Mouse (Mus musculus): ENCODE results near the gene Tnnt3. TPM values are rescaled to one million over a fixed set of nuclear protein-coding genes. Genes with fewer than 3 reads are reported as not detected.

The Tnnt3 gene
- polyA plus RNA-seq, 1 experiment from 2014 or later: 5.8 TPM

DNA sequence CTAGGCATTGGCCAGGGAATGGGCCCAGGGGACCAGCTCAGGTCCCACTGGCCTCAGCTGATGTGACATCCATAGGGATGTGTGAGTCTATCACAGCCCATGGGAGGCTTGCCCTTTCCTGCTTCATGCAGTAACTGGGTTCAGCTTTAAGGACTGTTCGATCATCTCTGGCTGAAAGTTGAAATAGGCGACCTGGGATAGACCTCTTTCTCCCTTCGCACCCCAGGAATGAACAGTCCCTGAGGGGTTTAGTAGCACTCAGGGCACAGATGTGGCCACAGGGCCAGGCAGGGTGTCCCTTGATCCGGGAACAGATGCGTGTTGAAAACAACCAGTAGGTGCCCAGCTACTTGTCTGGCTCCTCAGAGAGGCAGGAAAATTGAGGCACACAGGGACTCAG lies 22.4 kb upstream of the Tnnt3 start:
- Histone ChIP-seq H3K9me3 (ENCODE audit: control insufficient read depth, low read length) (no peaks in the 10 kb centered on the region), H3K9ac (ENCODE audit: low read length) (peak overlapping the region; percentile 61), H3K36me3 (ENCODE audit: control insufficient read depth, insufficient read depth, low read length) (no peaks in the 10 kb centered on the region), H3K27me3 (ENCODE audit: control insufficient read depth, insufficient read depth, low read length) (no peaks in the 10 kb centered on the region), H3K4me3 (ENCODE audit: control insufficient read depth in 1 of 2, insufficient read depth in 1 of 2, low read depth in 1 of 2, low read length in 2 of 2) (no peak overlapping the region), H3K4me2 (ENCODE audit: low read length) (peak overlapping the region; percentile 26), H3K4me1 (ENCODE audit: control insufficient read depth in 2 of 2, insufficient read depth in 2 of 2, low read length in 2 of 2) (peaks cover 57 to 65% of the 10 kb centered on the region in 2 experiments), H3K27ac (replicated peaks in 1 of 2; ENCODE audit: control insufficient read depth in 1 of 2, insufficient read depth in 1 of 2, low read depth in 2 of 2, low read length in 2 of 2) (peak overlapping the region; percentile 46 to 64)
- ATAC-seq (ENCODE audit: insufficient number of reproducible peaks, insufficient read depth, low FRiP score, low read depth): no peak
- 88% methylated on average over 5 of the region's 5 CpGs for WGBS

DNA sequence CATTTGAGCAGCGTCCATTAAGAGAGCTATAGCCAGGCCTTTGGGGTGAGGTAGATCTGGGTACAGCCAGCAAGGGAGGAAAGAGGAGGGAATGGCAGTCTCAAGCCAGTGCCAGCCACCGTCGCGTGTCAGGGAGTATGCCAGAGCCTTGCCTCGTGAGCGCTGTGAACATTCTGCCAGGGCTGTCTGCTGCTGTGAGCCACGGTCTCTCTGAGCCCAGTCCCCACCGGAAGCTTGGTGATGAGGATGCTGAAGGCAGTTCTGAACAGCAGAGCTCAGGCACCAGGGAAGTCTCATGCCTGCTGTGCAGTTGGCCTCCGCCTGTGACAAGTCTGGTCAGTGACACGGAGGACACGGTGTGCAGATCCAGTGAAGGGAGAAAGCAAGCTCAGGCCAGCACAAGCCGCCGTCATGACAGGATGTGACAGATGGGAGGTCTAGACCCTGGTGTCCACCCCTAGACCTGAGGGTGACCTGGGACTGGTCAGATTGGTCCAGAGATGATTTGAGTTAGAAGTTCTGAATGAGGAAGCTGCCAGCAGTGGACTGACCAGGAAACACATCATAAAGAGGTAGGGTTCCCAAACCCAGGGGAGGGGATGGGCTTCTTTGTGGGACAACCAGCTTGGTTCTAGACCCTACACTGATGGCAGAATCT lies 21.7 kb upstream of the Tnnt3 start:
- ATAC-seq (ENCODE audit: insufficient number of reproducible peaks, insufficient read depth, low FRiP score, low read depth): no peak
- 86% methylated on average over 13 of the region's 13 CpGs for WGBS
- H3K27ac ChIP-seq (replicated peaks in 1 of 2; ENCODE audit: control insufficient read depth in 1 of 2, insufficient read depth in 1 of 2, low read depth in 2 of 2, low read length in 2 of 2): peak overlapping the region; percentile 29 to 62; a peak in 3 of 4 replicates
- H3K4me1 ChIP-seq (ENCODE audit: control insufficient read depth in 2 of 2, insufficient read depth in 2 of 2, low read length in 2 of 2): peaks cover 56 to 65% of the 10 kb centered on the region in 2 experiments
- H3K9ac ChIP-seq (ENCODE audit: low read length): peak overlapping the region; percentile 61; the same call in 1 of the 2 replicates
- H3K4me2 ChIP-seq (ENCODE audit: low read length): 0 out of 2 replicates have a peak overlapping the region, but pooled peaks have one; percentile 26
- H3K36me3 ChIP-seq (ENCODE audit: control insufficient read depth, insufficient read depth, low read length): no peaks in the 10 kb centered on the region
- H3K27me3 ChIP-seq (ENCODE audit: control insufficient read depth, insufficient read depth, low read length): no peaks in the 10 kb centered on the region
- H3K4me3 ChIP-seq (ENCODE audit: control insufficient read depth in 1 of 2, insufficient read depth in 1 of 2, low read depth in 1 of 2, low read length in 2 of 2): no peak overlapping the region
- no peaks in the 10 kb centered on the region for H3K9me3 ChIP-seq (ENCODE audit: control insufficient read depth, low read length)

DNA sequence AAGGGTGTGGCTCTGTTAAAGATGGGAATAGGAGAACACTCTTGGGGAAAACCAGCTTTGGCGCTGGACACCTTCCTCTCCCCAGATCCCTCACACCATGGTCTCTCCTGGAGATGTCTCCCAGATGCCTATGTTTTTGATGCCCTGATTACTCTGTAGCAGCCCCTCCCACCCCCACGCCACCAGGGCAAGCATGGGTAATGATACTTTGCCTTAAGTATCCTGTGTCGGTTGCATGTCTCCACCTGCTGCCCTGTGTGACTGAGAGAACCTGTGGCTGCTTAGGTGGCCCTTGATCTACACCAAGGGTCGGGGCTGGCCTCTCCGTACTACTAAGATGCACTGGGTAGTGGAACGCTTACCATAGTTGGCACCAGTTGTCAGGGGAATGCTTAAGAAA lies 20.6 kb upstream of the Tnnt3 start:
- Histone ChIP-seq H3K27me3 (ENCODE audit: control insufficient read depth, insufficient read depth, low read length) (no peaks in the 10 kb centered on the region), H3K36me3 (ENCODE audit: control insufficient read depth, insufficient read depth, low read length) (no peaks in the 10 kb centered on the region), H3K4me3 (ENCODE audit: control insufficient read depth in 1 of 2, insufficient read depth in 1 of 2, low read depth in 1 of 2, low read length in 2 of 2) (no peak overlapping the region), H3K4me2 (ENCODE audit: low read length) (peak overlapping the region; percentile 21; the same call in 1 of the 2 replicates), H3K9me3 (ENCODE audit: control insufficient read depth, low read length) (no peaks in the 10 kb centered on the region), H3K27ac (replicated peaks in 1 of 2; ENCODE audit: control insufficient read depth in 1 of 2, insufficient read depth in 1 of 2, low read depth in 2 of 2, low read length in 2 of 2) (peak overlapping the region in 1 of 2 experiments; percentile 14; a peak in 1 of 4 replicates), H3K9ac (ENCODE audit: low read length) (peak overlapping the region; percentile 21; the same call in 1 of the 2 replicates), H3K4me1 (ENCODE audit: control insufficient read depth in 2 of 2, insufficient read depth in 2 of 2, low read length in 2 of 2) (peaks cover 56 to 70% of the 10 kb centered on the region in 2 experiments)
- ATAC-seq (ENCODE audit: insufficient number of reproducible peaks, insufficient read depth, low FRiP score, low read depth): no peak
- 93% methylated on average over 6 of the region's 6 CpGs for WGBS

DNA sequence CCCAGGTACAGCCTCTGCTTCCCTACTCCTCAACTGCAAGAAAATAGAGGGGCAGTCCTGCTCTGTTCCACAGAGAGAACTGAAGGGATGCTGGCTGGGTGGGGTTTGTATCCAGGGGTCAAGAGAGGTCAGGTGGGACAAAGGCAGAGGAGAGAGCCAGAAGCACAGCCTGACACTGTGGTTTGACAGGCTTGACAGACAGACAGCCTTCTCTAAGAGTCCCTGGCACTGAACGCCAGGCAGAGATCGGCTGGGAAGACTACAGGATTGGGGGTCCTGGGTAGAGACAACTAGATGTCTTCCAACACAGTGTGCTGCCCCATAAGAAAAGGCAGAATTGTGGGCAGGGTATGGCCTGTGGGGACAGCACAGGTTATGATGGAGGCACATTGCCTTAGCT lies 20.1 kb upstream of the Tnnt3 start:
- H3K9me3 ChIP-seq (ENCODE audit: control insufficient read depth, low read length): no peaks in the 10 kb centered on the region
- no peaks in the 10 kb centered on the region for H3K36me3 ChIP-seq (ENCODE audit: control insufficient read depth, insufficient read depth, low read length)
- no peak overlapping the region for H3K4me3 ChIP-seq (ENCODE audit: control insufficient read depth in 1 of 2, insufficient read depth in 1 of 2, low read depth in 1 of 2, low read length in 2 of 2)
- peaks cover 61 to 71% of the 10 kb centered on the region in 2 experiments for H3K4me1 ChIP-seq (ENCODE audit: control insufficient read depth in 2 of 2, insufficient read depth in 2 of 2, low read length in 2 of 2)
- H3K27ac ChIP-seq (replicated peaks in 1 of 2; ENCODE audit: control insufficient read depth in 1 of 2, insufficient read depth in 1 of 2, low read depth in 2 of 2, low read length in 2 of 2): peak overlapping the region in 1 of 2 experiments; percentile 98; a peak in 2 of 4 replicates
- H3K9ac ChIP-seq (ENCODE audit: low read length): peak overlapping the region; percentile 25; the same call in 1 of the 2 replicates
- 0 out of 2 replicates have a peak overlapping the region, but pooled peaks have one; percentile 6 for H3K4me2 ChIP-seq (ENCODE audit: low read length)
- ATAC-seq (ENCODE audit: insufficient number of reproducible peaks, insufficient read depth, low FRiP score, low read depth): no peak
- H3K27me3 ChIP-seq (ENCODE audit: control insufficient read depth, insufficient read depth, low read length): no peaks in the 10 kb centered on the region
- 63% methylated on average over 2 of the region's 2 CpGs for WGBS

DNA sequence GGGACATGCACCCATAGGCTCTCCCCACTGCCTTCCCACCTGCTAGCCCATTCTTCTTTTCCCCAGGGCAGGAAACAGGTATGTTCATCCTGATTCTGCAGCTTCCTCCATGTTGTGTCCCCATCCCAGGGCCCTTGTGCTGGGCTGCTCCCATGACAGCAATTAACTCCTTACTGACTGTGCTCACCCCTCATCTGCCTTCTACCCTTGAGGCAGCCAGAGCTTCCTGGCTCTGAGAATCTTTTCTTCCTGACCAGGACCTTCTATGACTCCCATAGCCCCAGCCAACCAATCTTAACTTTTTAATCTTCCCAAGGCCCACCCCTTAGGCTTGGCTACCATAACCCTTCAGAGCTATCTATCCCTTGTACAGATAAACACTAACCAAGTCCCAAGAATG lies 19.3 kb upstream of the Tnnt3 start:
- Histone ChIP-seq H3K27me3 (ENCODE audit: control insufficient read depth, insufficient read depth, low read length) (no peaks in the 10 kb centered on the region), H3K4me3 (ENCODE audit: control insufficient read depth in 1 of 2, insufficient read depth in 1 of 2, low read depth in 1 of 2, low read length in 2 of 2) (no peak overlapping the region), H3K36me3 (ENCODE audit: control insufficient read depth, insufficient read depth, low read length) (no peaks in the 10 kb centered on the region), H3K4me1 (ENCODE audit: control insufficient read depth in 2 of 2, insufficient read depth in 2 of 2, low read length in 2 of 2) (peaks cover 64 to 76% of the 10 kb centered on the region in 2 experiments), H3K27ac (replicated peaks in 1 of 2; ENCODE audit: control insufficient read depth in 1 of 2, insufficient read depth in 1 of 2, low read depth in 2 of 2, low read length in 2 of 2) (peak overlapping the region; percentile 3 to 98; a peak in 1 of 4 replicates), H3K4me2 (ENCODE audit: low read length) (no peak overlapping the region), H3K9me3 (ENCODE audit: control insufficient read depth, low read length) (no peaks in the 10 kb centered on the region), H3K9ac (ENCODE audit: low read length) (no peak overlapping the region)
- no peak for ATAC-seq (ENCODE audit: insufficient number of reproducible peaks, insufficient read depth, low FRiP score, low read depth)

DNA sequence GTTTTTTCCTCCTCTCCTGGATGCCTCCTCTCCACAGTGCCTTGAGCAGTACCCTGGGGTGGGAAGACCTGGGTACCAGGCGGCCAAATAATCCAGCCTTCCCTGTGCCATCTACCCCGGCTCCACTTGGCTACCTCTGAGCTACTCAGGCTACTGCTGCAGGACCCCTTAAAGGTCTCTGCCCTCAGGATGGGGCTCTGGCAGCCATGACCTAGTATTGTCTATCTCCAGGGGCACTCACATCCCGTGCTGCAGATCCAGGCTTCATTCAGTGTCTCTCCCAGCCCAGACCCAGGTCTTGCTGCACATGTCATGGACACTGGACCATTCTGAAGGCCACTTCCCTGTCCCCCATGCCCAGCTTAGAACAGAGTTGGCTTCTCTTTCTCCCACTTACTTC lies 18.8 kb upstream of the Tnnt3 start:
- H3K36me3 ChIP-seq (ENCODE audit: control insufficient read depth, insufficient read depth, low read length): peaks cover 5% of the 10 kb centered on the region; the same call in 1 of the 2 replicates
- no peak overlapping the region for H3K4me2 ChIP-seq (ENCODE audit: low read length)
- ATAC-seq (ENCODE audit: insufficient number of reproducible peaks, insufficient read depth, low FRiP score, low read depth): no peak
- no peaks in the 10 kb centered on the region for H3K27me3 ChIP-seq (ENCODE audit: control insufficient read depth, insufficient read depth, low read length)
- no peaks in the 10 kb centered on the region for H3K9me3 ChIP-seq (ENCODE audit: control insufficient read depth, low read length)
- H3K27ac ChIP-seq (replicated peaks in 1 of 2; ENCODE audit: control insufficient read depth in 1 of 2, insufficient read depth in 1 of 2, low read depth in 2 of 2, low read length in 2 of 2): peak overlapping the region; percentile 8 to 98; a peak in 1 of 4 replicates
- 0 out of 2 replicates have a peak overlapping the region, but pooled peaks have one; percentile 28 for H3K9ac ChIP-seq (ENCODE audit: low read length)
- H3K4me1 ChIP-seq (ENCODE audit: control insufficient read depth in 2 of 2, insufficient read depth in 2 of 2, low read length in 2 of 2): peaks cover 65 to 77% of the 10 kb centered on the region in 2 experiments
- no peak overlapping the region for H3K4me3 ChIP-seq (ENCODE audit: control insufficient read depth in 1 of 2, insufficient read depth in 1 of 2, low read depth in 1 of 2, low read length in 2 of 2)
- 89% methylated on average over 2 of the region's 3 CpGs for WGBS

DNA sequence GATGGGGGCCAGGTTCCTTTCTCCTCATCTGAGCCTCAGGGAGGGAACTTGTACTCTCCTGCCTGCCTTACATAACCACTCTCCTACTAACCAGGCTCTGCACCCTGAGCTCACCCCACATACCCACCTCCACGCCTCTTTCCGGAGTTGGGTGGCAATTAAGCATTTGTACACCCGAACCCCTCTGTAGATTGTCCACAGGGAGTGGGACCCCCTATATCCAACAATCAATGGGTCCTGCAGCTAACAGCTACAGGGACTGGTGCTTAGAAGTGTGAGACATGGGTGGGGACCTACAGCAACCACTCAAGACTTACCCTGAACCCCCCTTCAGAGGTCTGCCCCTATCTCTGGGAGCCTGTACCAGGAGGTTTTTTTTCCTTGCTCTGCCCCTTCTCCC lies 18.0 kb upstream of the Tnnt3 start:
- WGBS: 92% methylated on average over 3 of the region's 3 CpGs
- ATAC-seq (ENCODE audit: insufficient number of reproducible peaks, insufficient read depth, low FRiP score, low read depth): no peak
- Histone ChIP-seq H3K9me3 (ENCODE audit: control insufficient read depth, low read length) (no peaks in the 10 kb centered on the region), H3K4me2 (ENCODE audit: low read length) (no peak overlapping the region), H3K27me3 (ENCODE audit: control insufficient read depth, insufficient read depth, low read length) (no peaks in the 10 kb centered on the region), H3K36me3 (ENCODE audit: control insufficient read depth, insufficient read depth, low read length) (peaks cover 11% of the 10 kb centered on the region; the same call in 1 of the 2 replicates), H3K27ac (replicated peaks in 1 of 2; ENCODE audit: control insufficient read depth in 1 of 2, insufficient read depth in 1 of 2, low read depth in 2 of 2, low read length in 2 of 2) (peak overlapping the region; percentile 91 to 98), H3K4me1 (ENCODE audit: control insufficient read depth in 2 of 2, insufficient read depth in 2 of 2, low read length in 2 of 2) (peaks cover 62 to 69% of the 10 kb centered on the region in 2 experiments), H3K9ac (ENCODE audit: low read length) (peak overlapping the region; percentile 76), H3K4me3 (ENCODE audit: control insufficient read depth in 1 of 2, insufficient read depth in 1 of 2, low read depth in 1 of 2, low read length in 2 of 2) (no peak overlapping the region)

All from heart, embryonic 14.5 days (tissue).